Mouse (Mus musculus): ENCODE data around the gene Arrb1. TPM values are rescaled to one million over a fixed set of nuclear protein-coding genes. Genes with fewer than 3 reads are reported as not detected.

Gene Arrb1
- polyA plus RNA-seq, 1 experiment from 2014 or later = 20.6 TPM

DNA sequence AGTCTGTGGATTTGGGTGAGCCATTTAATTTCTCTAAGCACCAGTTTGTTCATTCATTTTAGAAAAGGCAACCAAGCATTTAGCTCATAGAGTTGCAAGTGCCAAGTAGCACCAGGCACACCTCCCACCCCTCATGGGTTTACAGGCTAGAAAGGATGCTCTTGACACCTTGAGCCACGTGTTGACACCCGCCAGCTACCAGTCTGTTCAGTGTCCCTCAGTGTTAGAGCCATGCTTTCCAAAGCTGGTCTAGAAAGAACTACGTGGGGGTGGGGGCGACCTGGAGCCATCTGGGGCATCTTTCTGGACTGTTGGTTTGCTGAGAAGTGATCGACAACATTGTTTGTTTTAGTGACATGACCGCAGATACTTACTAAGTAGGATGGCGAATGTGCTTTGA is 1.7 kb upstream of the Arrb1 start:
- no peak overlapping the region for H3K4me3 ChIP-seq (ENCODE audit: low read length)

DNA sequence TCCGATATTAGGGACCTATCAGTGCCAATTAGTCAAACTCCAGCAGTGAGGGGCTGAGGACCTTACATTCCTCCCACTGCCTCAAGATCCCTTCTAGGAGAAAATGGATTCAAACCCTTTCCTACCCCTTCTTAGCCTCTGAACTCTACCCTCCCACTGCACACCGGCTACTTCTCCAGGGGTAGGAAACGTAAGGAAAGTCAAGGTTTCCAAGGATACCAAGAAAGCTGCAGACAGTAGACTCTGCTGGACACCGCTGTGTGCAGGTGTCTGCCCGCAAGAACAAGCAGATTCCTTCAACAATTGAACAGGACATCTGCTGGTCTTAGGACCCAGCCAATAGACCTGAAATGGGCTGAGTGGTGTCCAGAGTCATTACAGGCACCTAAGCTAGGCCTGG is 765 bp upstream of the Arrb1 start:
- H3K9me3 ChIP-seq (ENCODE audit: control insufficient read depth, low read length) = no peaks in the 10 kb centered on the region
- 35% methylated on average over 5 of the region's 5 CpGs for WGBS
- H3K9ac ChIP-seq (ENCODE audit: low read length) = no peak overlapping the region
- ATAC-seq (ENCODE audit: low read depth) = no peak
- peaks cover 31% of the 10 kb centered on the region for H3K4me1 ChIP-seq (replicated peaks; ENCODE audit: control insufficient read depth, insufficient read depth, low read length)
- peak overlapping the region; percentile 93 for H3K27ac ChIP-seq (ENCODE audit: low read length)
- H3K4me3 ChIP-seq (ENCODE audit: low read length) = no peak overlapping the region
- H3K36me3 ChIP-seq (ENCODE audit: control insufficient read depth, insufficient read depth, low read length) = no peaks in the 10 kb centered on the region
- H3K27me3 ChIP-seq (ENCODE audit: control insufficient read depth, insufficient read depth, low read depth, low read length) = no peaks in the 10 kb centered on the region
- H3K4me2 ChIP-seq (ENCODE audit: low read depth, low read length) = peak overlapping the region; percentile 89; the same call in 1 of the 2 replicates

More for the DNA sequence above, 1.7 kb upstream of the Arrb1 start:
- H3K27me3 ChIP-seq (ENCODE audit: control insufficient read depth, insufficient read depth, low read depth, low read length) = no peaks in the 10 kb centered on the region
- H3K9me3 ChIP-seq (ENCODE audit: control insufficient read depth, low read length) = no peaks in the 10 kb centered on the region
- H3K27ac ChIP-seq (ENCODE audit: low read length) = no peak overlapping the region
- H3K9ac ChIP-seq (ENCODE audit: low read length) = no peak overlapping the region
- no peak for ATAC-seq (ENCODE audit: low read depth)
- no peak overlapping the region for H3K4me2 ChIP-seq (ENCODE audit: low read depth, low read length)
- peaks cover 22% of the 10 kb centered on the region for H3K4me1 ChIP-seq (replicated peaks; ENCODE audit: control insufficient read depth, insufficient read depth, low read length)
- WGBS = 67% methylated on average over 7 of the region's 7 CpGs
- H3K36me3 ChIP-seq (ENCODE audit: control insufficient read depth, insufficient read depth, low read length) = no peaks in the 10 kb centered on the region

DNA sequence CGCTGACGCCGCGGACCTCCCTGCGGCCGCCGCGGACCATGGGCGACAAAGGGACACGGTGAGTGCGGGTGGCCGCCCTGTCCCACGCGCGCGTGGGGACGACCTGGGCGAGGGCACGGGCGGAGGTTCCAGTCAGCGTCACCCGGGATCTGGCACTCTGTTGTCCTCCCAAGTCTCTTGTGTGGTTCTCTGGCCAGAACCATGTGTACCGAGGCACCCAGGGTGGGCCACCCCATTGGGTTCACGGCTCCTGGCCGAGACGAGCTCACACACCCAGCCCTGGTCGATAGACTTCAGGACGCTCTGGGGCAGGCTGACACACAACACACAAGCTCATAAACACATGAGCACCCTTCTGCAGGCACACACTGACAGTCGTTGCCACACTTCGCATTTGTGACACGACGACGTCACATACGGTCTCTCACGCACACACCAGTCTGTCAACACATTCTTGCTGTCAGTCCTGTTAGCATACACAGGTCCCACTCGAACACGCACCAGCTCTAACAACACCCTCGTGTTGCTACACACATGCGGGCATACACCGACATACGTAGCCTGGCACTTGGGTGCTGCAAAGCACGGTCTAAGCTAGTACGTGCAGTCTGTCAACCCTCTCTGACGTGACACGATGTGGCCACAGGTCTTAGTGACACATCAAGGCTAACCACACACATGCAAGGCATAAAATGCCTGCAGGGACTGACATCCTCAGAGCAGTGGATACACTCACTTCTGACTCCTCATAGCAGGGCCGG is 655 bp downstream of the Arrb1 start:
- Histone ChIP-seq H3K4me3 (ENCODE audit: low read length) (peak overlapping the region; percentile 74), H3K27me3 (ENCODE audit: control insufficient read depth, insufficient read depth, low read depth, low read length) (no peaks in the 10 kb centered on the region), H3K9ac (ENCODE audit: low read length) (peak overlapping the region; percentile 89), H3K4me2 (ENCODE audit: low read depth, low read length) (peak overlapping the region; percentile 89), H3K27ac (ENCODE audit: low read length) (peak overlapping the region; percentile 93), H3K4me1 (replicated peaks; ENCODE audit: control insufficient read depth, insufficient read depth, low read length) (peaks cover 43% of the 10 kb centered on the region), H3K9me3 (ENCODE audit: control insufficient read depth, low read length) (no peaks in the 10 kb centered on the region), H3K36me3 (ENCODE audit: control insufficient read depth, insufficient read depth, low read length) (no peaks in the 10 kb centered on the region)
- peak; percentile 22 for ATAC-seq (ENCODE audit: low read depth)
- WGBS = 5% methylated on average over 46 of the region's 46 CpGs

DNA sequence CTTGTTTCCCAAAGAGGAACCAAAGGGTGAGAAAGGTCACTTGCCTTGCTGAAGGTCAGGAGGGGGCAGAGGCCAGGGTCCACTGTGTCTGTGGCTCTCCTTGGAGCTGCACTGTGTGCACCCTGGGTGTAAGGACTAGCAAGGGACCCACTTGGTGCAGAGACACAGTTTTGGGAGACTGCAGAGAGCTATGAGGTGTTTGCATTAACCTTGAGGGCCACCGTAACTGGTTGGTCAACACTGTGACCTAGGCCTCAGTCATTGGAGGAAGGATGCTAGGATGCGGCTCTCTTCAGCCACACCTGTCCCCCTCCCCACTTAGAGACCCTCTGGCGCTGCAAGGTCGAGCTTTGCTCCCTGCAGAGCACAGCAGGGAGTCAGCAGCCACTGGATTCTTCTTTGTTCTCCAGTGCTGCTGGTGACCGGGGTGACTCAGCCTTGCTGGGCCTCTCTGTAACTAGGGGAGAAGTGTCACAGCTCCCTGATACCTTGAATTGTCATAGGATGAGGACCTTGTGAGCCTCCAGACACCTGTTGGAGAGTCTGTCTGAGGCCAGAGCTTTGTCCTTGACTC is 2.0 kb downstream of the Arrb1 start:
- no peak overlapping the region for H3K27ac ChIP-seq (ENCODE audit: low read length)
- no peaks in the 10 kb centered on the region for H3K27me3 ChIP-seq (ENCODE audit: control insufficient read depth, insufficient read depth, low read depth, low read length)
- no peaks in the 10 kb centered on the region for H3K36me3 ChIP-seq (ENCODE audit: control insufficient read depth, insufficient read depth, low read length)
- peak overlapping the region; percentile 74 for H3K4me3 ChIP-seq (ENCODE audit: low read length)
- H3K4me1 ChIP-seq (replicated peaks; ENCODE audit: control insufficient read depth, insufficient read depth, low read length) = peaks cover 45% of the 10 kb centered on the region
- H3K9ac ChIP-seq (ENCODE audit: low read length) = peak overlapping the region; percentile 29; the same call in 1 of the 2 replicates
- WGBS = 58% methylated on average over 5 of the region's 5 CpGs
- no peak for ATAC-seq (ENCODE audit: low read depth)
- peak overlapping the region; percentile 89 for H3K4me2 ChIP-seq (ENCODE audit: low read depth, low read length)
- H3K9me3 ChIP-seq (ENCODE audit: control insufficient read depth, low read length) = no peaks in the 10 kb centered on the region

DNA sequence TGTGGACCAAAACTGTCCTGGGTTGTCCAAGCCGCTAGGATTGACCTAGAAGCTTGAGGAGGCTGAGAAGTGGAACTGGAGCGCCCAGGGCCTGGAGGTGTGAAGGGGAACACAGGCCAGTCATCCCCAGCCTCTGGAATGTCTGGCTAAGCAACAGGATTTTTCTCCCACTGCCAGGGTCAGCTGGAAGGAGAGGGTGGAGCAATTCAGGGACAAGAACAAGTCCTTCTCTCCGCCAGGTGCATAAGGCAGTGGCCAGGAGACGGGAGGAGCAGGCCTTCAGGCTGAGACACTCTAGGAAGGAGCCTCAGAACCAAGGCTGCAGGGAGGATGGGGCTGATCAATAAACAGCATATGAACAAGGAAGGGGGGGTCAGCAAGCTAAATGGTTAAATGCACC is 3.2 kb downstream of the Arrb1 start:
- Histone ChIP-seq H3K4me3 (ENCODE audit: low read length) (no peak overlapping the region), H3K36me3 (ENCODE audit: control insufficient read depth, insufficient read depth, low read length) (no peaks in the 10 kb centered on the region), H3K27me3 (ENCODE audit: control insufficient read depth, insufficient read depth, low read depth, low read length) (no peaks in the 10 kb centered on the region), H3K9me3 (ENCODE audit: control insufficient read depth, low read length) (no peaks in the 10 kb centered on the region), H3K9ac (ENCODE audit: low read length) (no peak overlapping the region), H3K4me1 (replicated peaks; ENCODE audit: control insufficient read depth, insufficient read depth, low read length) (peaks cover 47% of the 10 kb centered on the region), H3K4me2 (ENCODE audit: low read depth, low read length) (no peak overlapping the region), H3K27ac (ENCODE audit: low read length) (0 out of 2 replicates have a peak overlapping the region, but pooled peaks have one; percentile 20)
- WGBS = 60% methylated on average over 4 of the region's 4 CpGs
- no peak for ATAC-seq (ENCODE audit: low read depth)

DNA sequence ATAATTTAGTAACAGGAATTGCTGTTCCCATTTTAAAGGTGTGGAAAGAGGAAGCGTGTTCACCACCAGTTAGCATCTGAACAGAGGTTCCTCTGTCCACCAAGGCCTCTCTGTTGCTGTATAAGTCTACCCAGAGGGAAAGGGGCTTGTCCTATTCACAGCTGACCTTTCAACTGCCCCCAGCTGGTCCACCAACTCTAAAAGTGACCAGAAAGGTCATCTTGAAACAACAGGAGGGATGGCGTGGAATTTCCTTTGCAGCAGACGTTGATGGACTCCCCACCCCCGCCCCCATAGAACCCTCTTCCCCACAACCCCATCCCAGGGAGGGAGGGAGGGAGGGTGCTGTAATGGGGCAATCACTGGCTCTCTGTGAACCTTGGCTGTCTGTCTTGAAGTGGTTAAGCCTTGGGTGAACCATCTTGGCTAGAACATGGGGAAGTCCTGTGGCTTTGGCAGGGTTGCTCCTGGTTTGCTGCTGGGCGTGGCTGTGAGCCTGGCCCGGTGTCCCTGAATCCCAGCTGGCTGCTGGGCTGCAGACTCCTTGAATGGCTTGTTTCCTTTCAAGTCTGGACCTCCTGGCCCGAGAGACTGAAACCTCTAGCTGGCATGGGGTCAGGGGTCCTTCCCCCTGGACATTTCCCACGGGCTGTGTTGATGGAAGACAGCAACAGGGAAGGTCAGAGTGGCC is 4.1 kb downstream of the Arrb1 start:
- Histone ChIP-seq H3K27ac (ENCODE audit: low read length) (peak overlapping the region; percentile 45; the same call in 1 of the 2 replicates), H3K36me3 (ENCODE audit: control insufficient read depth, insufficient read depth, low read length) (no peaks in the 10 kb centered on the region), H3K9me3 (ENCODE audit: control insufficient read depth, low read length) (no peaks in the 10 kb centered on the region), H3K9ac (ENCODE audit: low read length) (peak overlapping the region; percentile 5; the same call in 1 of the 2 replicates), H3K4me1 (replicated peaks; ENCODE audit: control insufficient read depth, insufficient read depth, low read length) (peaks cover 50% of the 10 kb centered on the region), H3K4me3 (ENCODE audit: low read length) (no peak overlapping the region), H3K27me3 (ENCODE audit: control insufficient read depth, insufficient read depth, low read depth, low read length) (no peaks in the 10 kb centered on the region), H3K4me2 (ENCODE audit: low read depth, low read length) (peak overlapping the region; percentile 28)
- peak; percentile 24; the same call in 1 of the 2 replicates for ATAC-seq (ENCODE audit: low read depth)
- WGBS = 24% methylated on average over 8 of the region's 8 CpGs

DNA sequence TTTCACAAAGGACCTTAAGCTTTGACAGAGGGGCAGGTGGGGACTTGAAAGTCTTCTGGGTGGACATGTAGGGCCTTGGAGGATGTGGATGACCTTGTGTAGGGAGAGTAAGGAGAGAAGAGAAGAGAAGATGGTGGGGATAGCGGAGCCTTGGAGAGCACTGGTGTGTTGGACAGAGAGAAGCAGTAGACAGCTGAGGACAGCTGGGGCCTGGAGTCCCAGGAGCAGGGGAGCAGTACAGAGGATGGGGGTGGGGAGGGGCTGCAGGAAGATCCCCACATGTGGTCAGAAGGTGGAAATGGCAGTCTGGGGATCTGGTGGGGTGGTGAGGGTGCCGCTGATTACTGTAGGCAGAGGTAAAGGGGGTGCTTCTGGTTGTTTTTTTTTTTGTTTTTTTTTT is 4.8 kb downstream of the Arrb1 start:
- Histone ChIP-seq H3K9me3 (ENCODE audit: control insufficient read depth, low read length) (no peaks in the 10 kb centered on the region), H3K9ac (ENCODE audit: low read length) (no peak overlapping the region), H3K4me2 (ENCODE audit: low read depth, low read length) (peak overlapping the region; percentile 28), H3K27ac (ENCODE audit: low read length) (peak overlapping the region; percentile 45; the same call in 1 of the 2 replicates), H3K4me1 (replicated peaks; ENCODE audit: control insufficient read depth, insufficient read depth, low read length) (peaks cover 53% of the 10 kb centered on the region), H3K4me3 (ENCODE audit: low read length) (no peak overlapping the region), H3K36me3 (ENCODE audit: control insufficient read depth, insufficient read depth, low read length) (no peaks in the 10 kb centered on the region), H3K27me3 (ENCODE audit: control insufficient read depth, insufficient read depth, low read depth, low read length) (no peaks in the 10 kb centered on the region)
- ATAC-seq (ENCODE audit: low read depth) = no peak
- WGBS = 52% methylated on average over 2 of the region's 2 CpGs

DNA sequence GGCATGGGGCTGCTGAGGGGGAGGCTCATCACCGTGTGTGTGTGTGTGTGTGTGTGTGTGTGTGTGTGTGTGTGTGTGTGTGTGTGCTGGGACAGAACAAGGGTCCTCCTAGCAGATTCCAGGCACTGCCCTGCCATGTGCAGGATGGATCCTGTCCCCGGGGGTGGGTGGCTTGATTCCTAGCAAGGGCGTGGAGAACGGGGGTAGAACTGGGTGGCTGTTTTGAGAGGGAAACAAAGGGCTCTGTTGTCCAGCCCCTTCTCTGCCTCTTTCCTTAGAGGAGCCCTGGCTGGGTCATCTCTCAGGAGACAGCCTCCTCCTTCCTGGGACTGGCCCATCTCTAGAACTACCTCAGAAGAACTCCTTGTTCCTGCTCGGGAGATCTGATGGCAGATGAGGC is 5.9 kb downstream of the Arrb1 start:
- Histone ChIP-seq H3K36me3 (ENCODE audit: control insufficient read depth, insufficient read depth, low read length) (no peaks in the 10 kb centered on the region), H3K9ac (ENCODE audit: low read length) (no peak overlapping the region), H3K4me1 (replicated peaks; ENCODE audit: control insufficient read depth, insufficient read depth, low read length) (peaks cover 63% of the 10 kb centered on the region), H3K9me3 (ENCODE audit: control insufficient read depth, low read length) (no peaks in the 10 kb centered on the region), H3K4me3 (ENCODE audit: low read length) (no peak overlapping the region), H3K27me3 (ENCODE audit: control insufficient read depth, insufficient read depth, low read depth, low read length) (no peaks in the 10 kb centered on the region), H3K4me2 (ENCODE audit: low read depth, low read length) (no peak overlapping the region), H3K27ac (ENCODE audit: low read length) (no peak overlapping the region)
- 33% methylated on average over 5 of the region's 5 CpGs for WGBS
- ATAC-seq (ENCODE audit: low read depth) = no peak

DNA sequence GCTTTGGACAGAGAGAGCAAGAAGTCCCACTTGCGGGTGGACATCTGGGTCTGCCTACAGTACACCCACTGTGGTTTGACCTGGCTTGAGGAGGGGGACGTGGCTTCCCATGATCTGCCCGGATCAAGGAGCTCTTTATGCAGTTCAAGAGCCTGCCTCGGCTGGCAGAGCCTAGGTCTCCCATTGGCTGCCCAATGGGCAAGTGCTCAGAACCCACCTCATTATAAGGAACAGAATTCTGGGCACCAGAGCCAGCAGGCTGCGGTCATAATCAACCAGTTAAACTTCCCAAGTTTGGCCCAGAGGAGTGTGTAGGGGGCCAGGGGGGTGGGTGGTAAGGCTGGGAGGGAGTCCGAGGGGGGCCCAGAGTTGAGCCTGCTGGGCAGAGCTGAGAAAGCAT is 9.0 kb downstream of the Arrb1 start:
- Histone ChIP-seq H3K36me3 (ENCODE audit: control insufficient read depth, insufficient read depth, low read length) (no peaks in the 10 kb centered on the region), H3K27ac (ENCODE audit: low read length) (peak overlapping the region; percentile 52), H3K4me3 (ENCODE audit: low read length) (no peak overlapping the region), H3K27me3 (ENCODE audit: control insufficient read depth, insufficient read depth, low read depth, low read length) (no peaks in the 10 kb centered on the region), H3K4me2 (ENCODE audit: low read depth, low read length) (no peak overlapping the region), H3K9me3 (ENCODE audit: control insufficient read depth, low read length) (no peaks in the 10 kb centered on the region), H3K9ac (ENCODE audit: low read length) (peak overlapping the region; percentile 59; the same call in 1 of the 2 replicates), H3K4me1 (replicated peaks; ENCODE audit: control insufficient read depth, insufficient read depth, low read length) (peaks cover 52% of the 10 kb centered on the region)
- 47% methylated on average over 6 of the region's 6 CpGs for WGBS
- ATAC-seq (ENCODE audit: low read depth) = no peak
